Mouse (Mus musculus) left cerebral cortex, postnatal 10 days (tissue): ENCODE measurements around the gene Cidec. TPM values are rescaled to one million over a fixed set of nuclear protein-coding genes. Genes with fewer than 3 reads are reported as not detected.

Experiments
- DNase-seq, 2 experiments: peaks; one replicate each; pipeline ENCODE4 v3.0.0; 2021 to 2022; ENCODE audit warnings: low spot score in 2 of 2, mixed read lengths in 1 of 2; ENCODE audit errors: extremely low spot score in 1 of 2
- intact Hi-C: fragments of 180-260 bp; cut with DNase I; formaldehyde crosslinking; loops from one replicate; pipeline ENCODE4 v1.15.1; 2025
- total RNA-seq, 2 experiments: library from RNA; stranded (reverse); gene quantifications; 2 replicates each; pipeline ENCODE4 v1.2.3; 2021

The Cidec gene
- not detected for total RNA-seq

GRCm38 (mm10) chr6:113435664-113436205, at the start of gene Cidec:
Gene Cidec, minus strand, starts transcription at chr6:113435760.
- intact Hi-C loops = loop anchor here (5.0 kb wide), 1 partner anchor 37 kb away; the partner anchor contains the start of gene Il17rc
- no peak for DNase-seq

GRCm38 (mm10) chr6:113483729-113484128, 48.2 kb upstream of the Cidec start:
- intact Hi-C loops = no loop called here
- DNase-seq = no peak

- peak; percentile 94 to 97 for DNase-seq
- intact Hi-C loops = no loop called here
Measured at GRCm38 (mm10) chr6:113483100-113483615, 47.6 kb upstream of the Cidec start, which contains the start of gene Creld1. Gene Creld1, plus strand, starts transcription at chr6:113483297.

GRCm38 (mm10) chr6:113482477-113483099, 47.0 kb upstream of the Cidec start:
- DNase-seq = peak in 1 of 2 experiments; percentile 72

GRCm38 (mm10) chr6:113480555-113481373, 45.2 kb upstream of the Cidec start:
- no peak for DNase-seq
- intact Hi-C loops = no loop called here

More at GRCm38 (mm10) chr6:113482477-113483099, 47.0 kb upstream of the Cidec start:
- intact Hi-C loops = no loop called here

GRCm38 (mm10) chr6:113478906-113479305, 43.3 kb upstream of the Cidec start:
- no peak for DNase-seq
- intact Hi-C loops = no loop called here

- intact Hi-C loops = no loop called here
- no peak for DNase-seq
Measured at GRCm38 (mm10) chr6:113477353-113477752, 41.8 kb upstream of the Cidec start.

GRCm38 (mm10) chr6:113473715-113474114, 38.2 kb upstream of the Cidec start:
- no peak for DNase-seq
- intact Hi-C loops = loop anchor here (5.0 kb wide), 1 partner anchor 36 kb away; the partner anchor contains the start of gene Cidec

GRCm38 (mm10) chr6:113473246-113473645, 37.7 kb upstream of the Cidec start:
- intact Hi-C loops = loop anchor here (5.0 kb wide), 1 partner anchor 36 kb away; the partner anchor contains the start of gene Cidec
- no peak for DNase-seq

- intact Hi-C loops = loop anchor here (5.0 kb wide), 1 partner anchor 35 kb away; the partner anchor contains the start of gene Cidec
- DNase-seq = no peak
Measured at GRCm38 (mm10) chr6:113472061-113472460, 36.5 kb upstream of the Cidec start.

GRCm38 (mm10) chr6:113471297-113471936, 35.9 kb upstream of the Cidec start, which contains the start of gene Il17rc:
Gene Il17rc, plus strand, starts transcription at chr6:113471427.
- peak in 1 of 2 experiments; percentile 61 for DNase-seq
- intact Hi-C loops = loop anchor here (5.0 kb wide), 1 partner anchor 34 kb away; the partner anchor contains the start of gene Cidec

- DNase-seq = peak; percentile 56 to 88
- intact Hi-C loops = no loop called here
Measured at GRCm38 (mm10) chr6:113469432-113469831, 33.9 kb upstream of the Cidec start.

- intact Hi-C loops = no loop called here
- peak in 1 of 2 experiments; percentile 70 for DNase-seq
Measured at GRCm38 (mm10) chr6:113469021-113469420, 33.5 kb upstream of the Cidec start.

- intact Hi-C loops = no loop called here
Measured at GRCm38 (mm10) chr6:113468512-113468911, 33.0 kb upstream of the Cidec start.

GRCm38 (mm10) chr6:113465602-113466001, 30.0 kb upstream of the Cidec start:
- intact Hi-C loops = no loop called here
- no peak for DNase-seq

More at GRCm38 (mm10) chr6:113468512-113468911, 33.0 kb upstream of the Cidec start:
- DNase-seq = no peak

- DNase-seq = no peak
- intact Hi-C loops = no loop called here
Measured at GRCm38 (mm10) chr6:113464040-113464439, 28.5 kb upstream of the Cidec start.

GRCm38 (mm10) chr6:113458635-113459034, 23.1 kb upstream of the Cidec start:
- no peak for DNase-seq
- intact Hi-C loops = no loop called here

GRCm38 (mm10) chr6:113457952-113458534, 22.5 kb upstream of the Cidec start, which contains the start of gene Il17re:
Gene Il17re, plus strand, starts transcription at chr6:113458484.
- DNase-seq = no peak
- intact Hi-C loops = no loop called here
